Mouse (Mus musculus) megakaryocyte, adult 5-6 weeks (primary cell): Measurements from ENCODE around the gene Gm20388. TPM values are rescaled to one million over a fixed set of nuclear protein-coding genes. Genes with fewer than 3 reads are reported as not detected.

ENCODE experiments used
- ATAC-seq: 2 replicates; pipeline ENCODE4 v1.8.0; 2016; ENCODE audit warnings: mild to moderate bottlenecking, inconsistent platforms; ENCODE audit not compliant: poor library complexity, severe bottlenecking
- total RNA-seq, 2 experiments: library from RNA; stranded (forward) in 1 of 2; stranded (reverse) in 1 of 2; fragments of 153-499, 151-499 nt in 1 of 2; fragments of 221-1000, 200-1000 nt in 1 of 2; gene quantifications; 2 replicates each; pipeline versions ENCODE4 v1.2.3 to v1.2.4; 2015 to 2017

The Gm20388 gene
- total RNA-seq, 2 experiments from 2014 or later, result 7.6 to 15.5 TPM

DNA sequence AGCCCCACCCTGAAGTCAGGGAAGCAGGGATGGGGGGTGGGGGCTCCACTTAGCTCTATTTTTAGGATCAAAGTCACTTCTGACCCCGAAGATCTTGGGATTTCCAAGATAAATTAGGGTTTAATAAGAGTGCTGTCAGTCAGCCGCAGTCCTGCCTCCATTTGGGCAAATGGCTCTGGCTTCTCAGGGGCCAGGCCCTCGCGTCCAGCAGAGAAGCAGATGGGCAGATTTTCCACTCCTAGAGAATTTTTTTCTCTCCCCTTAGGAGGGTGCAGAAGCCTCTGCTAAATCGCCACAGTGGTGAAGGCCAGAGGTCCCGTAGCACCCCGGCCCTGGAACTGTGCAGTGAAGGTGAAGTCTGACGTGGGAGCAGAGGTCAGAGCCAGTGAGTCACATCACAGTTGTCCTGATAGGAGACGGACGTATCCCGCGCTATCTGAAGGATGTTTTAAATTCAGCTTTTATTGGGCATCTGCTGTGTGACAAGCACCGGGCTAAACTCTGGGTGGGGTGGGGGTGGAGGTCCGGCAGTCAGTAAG, 1345.2 kb downstream of the Gm20388 start:
- no peak for ATAC-seq

DNA sequence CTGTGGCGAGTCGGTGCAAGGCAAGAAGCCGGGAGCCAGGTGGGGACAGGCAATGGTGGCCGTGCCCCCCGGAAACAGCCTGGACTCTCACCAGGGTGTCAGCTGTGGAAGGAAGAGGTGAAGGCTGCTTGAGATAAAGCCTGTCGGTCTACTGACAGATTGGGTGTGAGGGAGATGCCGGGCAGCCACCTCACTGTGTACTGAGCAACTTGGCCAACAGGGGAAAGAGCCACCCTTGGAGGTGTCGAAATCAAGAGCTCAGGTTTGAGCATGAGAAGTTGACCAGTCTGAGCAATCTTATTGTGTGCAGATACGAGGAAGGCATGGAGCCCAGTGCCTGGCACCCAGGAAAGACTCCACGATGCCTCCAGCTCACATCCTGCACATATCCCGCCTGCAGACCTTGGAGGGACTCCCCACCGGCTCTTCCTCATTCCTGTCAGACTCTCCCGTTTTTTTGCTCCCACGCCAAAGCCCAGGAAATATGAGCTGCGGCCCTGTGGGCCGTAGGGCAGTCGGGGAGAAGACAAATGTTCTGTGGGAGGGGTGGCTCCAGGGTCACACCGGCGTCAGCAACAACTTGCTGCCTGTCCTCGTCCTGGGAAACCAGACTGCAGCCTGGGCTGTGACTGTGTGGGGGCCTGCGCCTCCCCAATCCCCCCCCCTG, 1347.6 kb downstream of the Gm20388 start:
- ATAC-seq, result no peak

DNA sequence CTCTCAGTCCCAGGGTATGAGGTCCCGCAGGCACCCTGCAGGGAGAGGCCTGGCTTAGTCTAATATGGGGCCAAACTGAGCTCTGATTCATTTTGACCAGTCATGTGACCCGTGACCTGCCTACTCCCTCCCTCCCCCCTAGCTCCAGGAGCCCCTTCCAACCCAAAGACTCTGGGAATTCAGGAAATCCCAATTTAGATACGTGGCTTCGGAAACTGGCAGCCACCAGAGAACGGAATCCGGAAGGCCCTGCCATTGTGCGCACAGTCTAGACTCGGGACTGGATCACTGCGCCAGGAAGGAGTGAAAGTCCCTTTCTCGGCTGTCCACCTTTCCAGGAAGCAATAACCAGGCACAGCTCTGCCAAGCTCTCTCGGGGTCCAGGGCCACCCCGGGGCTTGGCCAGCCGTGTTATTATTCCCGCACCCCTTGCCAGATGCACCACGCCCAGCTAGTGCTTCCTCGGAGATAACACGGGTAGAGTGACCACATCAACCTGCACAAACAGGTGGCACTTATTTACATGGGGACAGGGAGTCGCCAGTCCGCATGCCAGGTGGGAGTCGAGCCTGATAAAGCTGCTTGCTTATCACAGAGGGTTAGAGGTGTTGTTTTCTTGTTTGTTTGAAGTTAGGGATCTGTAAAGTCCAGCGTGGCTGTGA, 1352.2 kb downstream of the Gm20388 start:
- ATAC-seq, result no peak

DNA sequence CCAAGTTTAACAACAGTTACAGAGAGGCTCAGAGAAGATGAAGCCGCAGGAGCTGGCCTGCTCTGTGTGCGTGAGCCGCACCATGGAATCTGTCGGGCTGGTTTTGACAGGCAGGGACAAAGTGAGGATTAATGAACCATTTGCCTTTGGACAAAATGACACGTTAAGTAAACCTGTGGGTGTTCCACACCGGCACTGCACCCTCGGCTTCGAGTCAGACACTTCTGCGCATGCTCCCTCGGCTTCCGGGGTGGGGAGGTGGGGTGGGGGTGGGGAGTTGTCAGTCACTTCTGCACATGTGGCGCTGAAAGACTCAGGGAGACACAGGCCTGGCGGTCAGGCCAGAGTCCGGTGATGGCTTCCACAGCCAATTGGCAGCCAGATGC, 1352.7 kb downstream of the Gm20388 start:
- ATAC-seq, result no peak

DNA sequence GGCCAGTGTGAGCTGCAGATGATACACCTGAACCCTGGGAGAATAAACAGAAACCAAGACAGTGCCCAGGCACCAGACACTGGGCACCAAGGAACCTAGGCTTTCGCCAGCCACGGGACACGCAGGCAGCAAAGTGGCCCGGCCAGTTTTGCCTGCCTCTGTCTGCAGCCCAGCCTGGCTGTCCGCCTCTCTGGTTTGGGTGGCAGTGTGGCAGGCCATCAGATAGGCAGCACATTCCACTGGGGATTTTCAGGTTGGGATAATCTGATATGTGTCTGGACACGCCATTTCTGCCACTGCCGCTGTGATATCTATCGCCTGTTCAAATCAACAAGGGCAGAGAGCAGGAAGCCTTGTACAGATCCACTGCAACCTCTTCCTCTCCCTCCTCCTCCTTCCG, 1353.6 kb downstream of the Gm20388 start:
- ATAC-seq, result no peak

DNA sequence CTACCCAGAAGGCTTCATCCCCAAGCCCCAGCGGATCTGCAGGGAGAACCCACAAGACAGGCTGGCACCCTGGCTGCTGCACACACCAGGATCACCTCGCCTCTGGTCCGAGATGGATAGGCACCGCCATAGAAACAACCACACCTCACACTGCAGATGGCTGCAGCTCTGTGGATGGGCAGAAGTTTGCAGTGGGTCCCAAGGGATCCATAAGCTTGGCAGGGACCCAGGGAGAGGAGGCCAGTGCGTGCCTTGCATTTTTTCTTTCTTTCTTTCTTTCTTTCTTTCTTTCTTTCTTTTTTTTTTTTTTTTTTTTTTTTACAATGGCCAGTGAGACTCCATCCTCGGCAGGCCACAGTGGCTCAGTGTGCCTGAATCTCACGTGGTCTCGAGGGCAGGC, 1360.9 kb downstream of the Gm20388 start:
- ATAC-seq, result no peak

DNA sequence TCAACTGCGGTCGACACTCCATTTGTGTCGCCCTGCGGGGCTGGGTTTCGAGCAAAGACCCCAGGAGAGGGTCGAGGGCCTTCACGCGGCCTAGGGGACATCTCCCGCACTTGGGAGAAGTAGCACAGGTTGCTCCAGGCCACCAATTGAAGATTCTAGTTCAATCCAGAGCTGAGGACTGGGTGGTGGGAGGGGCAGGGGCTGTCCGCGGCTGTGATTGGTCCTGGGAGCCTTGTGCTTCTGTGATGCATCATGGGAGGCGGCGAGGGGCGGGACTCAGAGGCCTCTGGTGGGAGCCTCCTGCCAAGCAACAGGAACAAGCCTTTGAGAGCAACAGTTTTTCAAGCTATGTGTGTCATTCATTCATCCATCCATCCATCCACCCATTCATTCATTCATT, 1362.6 kb downstream of the Gm20388 start:
- no peak for ATAC-seq

DNA sequence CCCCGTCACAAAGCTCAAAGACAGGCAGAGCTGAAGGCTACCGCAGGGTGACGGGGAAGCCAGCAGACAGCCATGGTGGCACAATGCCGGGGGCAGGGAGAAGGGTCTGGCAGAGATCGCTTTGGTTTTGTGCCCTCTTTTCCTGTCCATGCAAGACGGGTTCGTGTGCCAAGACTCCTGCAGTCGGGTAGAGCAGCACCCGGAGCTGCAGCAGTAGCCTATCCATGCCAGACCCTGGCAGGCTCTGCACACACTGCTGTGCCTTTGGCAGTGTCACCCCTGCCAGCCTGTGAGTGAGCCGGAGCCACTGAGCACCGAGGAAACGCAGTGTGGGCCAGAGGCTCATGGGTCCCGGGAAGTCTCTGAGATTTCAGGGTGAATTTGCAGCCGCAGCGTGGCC, 1363.0 kb downstream of the Gm20388 start:
- no peak for ATAC-seq

DNA sequence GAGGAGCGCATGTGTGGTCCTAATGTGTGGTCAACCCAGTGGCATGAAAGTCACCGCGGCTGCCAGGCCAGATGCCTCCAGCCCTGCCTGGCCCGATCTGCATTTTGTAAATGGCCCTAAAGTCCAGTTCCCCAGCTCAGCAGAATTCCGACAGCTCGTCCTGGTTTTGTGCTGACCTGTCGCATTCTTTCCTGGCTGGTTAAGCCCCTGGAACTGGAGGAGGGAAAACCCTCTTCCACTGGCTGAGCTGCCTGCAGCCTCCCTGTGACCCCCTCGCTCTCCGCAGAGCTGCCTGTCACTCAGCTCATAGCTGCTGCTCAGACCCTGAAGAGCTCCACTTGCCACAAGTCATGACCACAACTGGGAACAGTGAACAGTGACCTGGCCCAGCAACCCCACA, 1369.8 kb downstream of the Gm20388 start:
- no peak for ATAC-seq

DNA sequence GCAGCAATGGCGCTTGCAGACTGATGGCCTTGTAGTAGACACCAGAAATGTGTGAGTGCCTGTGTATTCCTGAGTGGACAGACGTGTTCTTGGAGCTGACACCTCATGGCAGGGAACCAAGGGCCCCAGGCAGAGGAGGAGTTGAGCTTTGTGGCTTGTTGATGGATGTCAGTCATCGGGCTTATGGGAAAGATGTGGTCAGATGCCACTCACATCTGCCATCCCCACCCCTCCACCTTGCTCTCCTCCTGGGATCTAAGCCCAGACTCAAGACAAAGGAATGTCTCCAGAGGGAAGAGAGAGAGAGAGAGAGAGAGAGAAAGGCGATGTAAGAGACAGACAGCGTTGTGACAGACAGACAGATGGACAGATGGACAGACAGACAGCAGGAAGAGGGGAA, 1378.7 kb downstream of the Gm20388 start:
- ATAC-seq, result no peak

DNA sequence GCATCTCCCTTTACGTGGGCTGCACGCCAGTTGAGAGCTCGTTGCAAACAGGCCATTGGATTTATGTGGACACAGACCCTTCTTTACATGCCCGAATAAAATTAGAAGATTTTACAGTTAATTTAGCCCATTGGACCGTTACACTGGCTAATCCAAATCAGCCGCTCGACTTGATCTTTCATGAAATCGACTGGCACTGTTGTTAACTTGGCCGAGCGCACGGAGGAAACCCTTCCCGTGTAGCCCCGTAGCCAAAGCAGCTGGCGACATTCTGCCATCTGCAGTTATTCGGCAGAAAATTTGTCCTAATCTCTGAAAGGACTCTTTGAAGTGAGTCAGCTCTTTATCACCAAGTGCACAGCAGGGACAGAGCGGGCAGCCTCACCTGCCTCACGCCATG, 1379.9 kb downstream of the Gm20388 start:
- no peak for ATAC-seq

DNA sequence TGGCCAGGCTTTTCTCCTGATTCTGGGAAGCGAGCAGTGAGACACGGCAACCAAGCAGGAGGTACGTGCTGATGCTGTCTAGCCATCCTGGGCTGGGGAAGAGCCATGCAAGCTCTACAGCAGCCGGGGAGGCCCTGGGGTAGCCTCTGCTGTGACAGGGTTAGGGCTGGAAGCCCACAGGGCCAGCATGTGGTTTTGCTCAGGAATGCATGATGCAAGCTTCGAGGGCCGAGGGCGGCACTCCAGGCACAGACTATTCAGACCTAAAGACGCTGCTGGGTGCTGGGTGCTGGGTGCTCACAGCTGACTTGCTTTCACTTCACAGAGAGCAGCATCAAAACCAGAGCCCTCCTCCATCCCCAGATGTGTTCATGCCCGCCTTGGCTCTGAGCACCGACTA, 1382.8 kb downstream of the Gm20388 start:
- ATAC-seq, result no peak

DNA sequence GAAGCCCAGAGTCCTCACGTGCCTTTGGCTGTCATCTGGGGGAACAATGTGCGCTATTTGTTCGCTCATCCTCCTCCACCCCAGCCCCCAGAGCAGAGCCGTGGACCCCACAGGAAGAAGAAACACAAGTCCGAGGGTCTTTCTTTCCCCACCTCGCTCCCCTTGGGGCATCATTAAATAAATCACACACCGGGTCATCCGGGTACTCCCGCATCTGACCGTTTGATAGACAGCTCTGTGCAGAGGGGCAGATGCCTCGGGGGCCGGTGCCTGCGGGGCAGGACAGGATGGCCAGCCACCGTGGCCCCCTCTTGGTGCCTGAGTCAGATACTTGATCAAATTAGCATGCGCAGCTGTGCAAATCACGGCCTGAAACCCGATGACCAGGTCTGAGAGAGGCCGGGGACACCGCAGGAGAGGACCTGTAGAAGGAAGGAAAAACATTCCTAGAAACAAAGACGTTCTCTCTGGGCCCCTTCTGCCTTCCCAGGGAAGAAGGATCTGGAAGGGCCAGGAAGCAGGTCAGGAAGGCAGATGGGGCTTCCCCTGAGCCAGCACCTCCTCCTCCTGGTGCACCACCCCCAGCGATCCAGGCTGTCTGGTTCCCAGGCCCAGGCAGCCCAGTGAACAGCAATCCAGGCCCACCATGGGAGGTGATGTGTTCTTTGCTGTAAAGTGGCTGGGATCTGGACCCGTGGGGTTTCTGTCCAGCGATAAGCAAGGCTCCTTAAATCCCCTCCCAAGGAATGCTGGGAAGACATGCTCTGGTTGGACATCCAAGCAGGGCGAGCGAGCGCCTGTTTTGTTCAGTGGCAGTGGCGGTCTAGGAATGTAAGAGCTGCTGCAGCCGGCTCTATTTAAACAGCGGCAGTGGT, 1383.8 kb downstream of the Gm20388 start:
- ATAC-seq, result no peak

DNA sequence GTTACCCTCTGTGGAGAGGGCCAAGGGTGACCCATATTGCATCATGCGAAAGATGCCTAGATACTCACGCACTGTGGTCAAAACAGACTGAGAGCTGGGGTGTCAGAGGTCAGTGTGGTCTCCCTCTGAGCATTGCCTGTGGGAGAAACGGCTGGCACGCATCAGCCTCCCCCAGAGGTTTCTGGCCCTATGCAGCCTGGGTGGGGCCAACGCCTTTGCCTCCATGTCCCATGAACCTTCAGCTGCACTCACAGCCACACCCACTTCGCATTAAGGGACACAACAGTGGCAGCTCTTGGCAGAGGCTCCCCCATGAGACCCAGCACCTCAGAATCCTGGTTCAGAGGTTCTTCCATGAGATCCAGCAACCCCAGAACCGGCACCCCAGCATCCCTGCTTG, 1385.4 kb downstream of the Gm20388 start:
- no peak for ATAC-seq

DNA sequence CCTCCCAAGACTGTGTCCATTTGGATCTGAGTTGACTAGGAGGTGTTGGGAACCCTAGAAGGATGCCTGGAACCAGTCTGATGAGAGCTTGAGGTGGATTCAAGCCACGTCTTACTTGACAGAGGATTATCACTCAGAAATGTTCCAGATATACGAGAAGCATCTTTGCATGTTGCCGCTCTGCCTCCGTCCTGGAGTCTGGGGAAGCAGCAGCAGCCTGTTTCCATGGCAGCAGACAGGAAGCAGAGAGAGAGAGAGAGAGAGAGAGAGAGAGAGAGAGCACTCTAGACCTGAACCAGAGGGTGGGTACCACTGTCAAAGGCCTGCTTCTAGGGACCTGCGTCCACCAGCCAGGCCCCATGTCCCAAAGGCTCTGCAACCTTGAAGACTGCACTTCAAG, 1386.0 kb downstream of the Gm20388 start:
- no peak for ATAC-seq

DNA sequence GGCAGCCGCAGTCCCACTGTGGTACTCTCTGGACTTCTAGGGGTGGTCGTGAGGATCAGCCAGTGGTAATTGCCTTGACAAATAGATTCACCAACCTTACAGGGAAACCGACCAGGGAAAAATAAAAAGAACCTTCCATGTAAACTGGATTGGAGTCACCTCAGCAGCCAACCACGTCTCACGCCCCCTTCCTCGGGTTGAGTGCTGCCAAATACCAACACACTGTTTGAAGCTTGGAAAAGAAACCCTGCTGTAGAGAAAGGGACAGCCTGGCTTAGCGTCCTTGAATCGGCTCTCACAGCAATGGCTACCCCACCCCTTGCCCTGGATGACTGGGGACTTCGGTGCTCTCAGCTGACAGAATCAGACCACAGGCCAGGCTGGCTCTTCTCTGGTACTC, 1386.7 kb downstream of the Gm20388 start:
- ATAC-seq, result no peak

DNA sequence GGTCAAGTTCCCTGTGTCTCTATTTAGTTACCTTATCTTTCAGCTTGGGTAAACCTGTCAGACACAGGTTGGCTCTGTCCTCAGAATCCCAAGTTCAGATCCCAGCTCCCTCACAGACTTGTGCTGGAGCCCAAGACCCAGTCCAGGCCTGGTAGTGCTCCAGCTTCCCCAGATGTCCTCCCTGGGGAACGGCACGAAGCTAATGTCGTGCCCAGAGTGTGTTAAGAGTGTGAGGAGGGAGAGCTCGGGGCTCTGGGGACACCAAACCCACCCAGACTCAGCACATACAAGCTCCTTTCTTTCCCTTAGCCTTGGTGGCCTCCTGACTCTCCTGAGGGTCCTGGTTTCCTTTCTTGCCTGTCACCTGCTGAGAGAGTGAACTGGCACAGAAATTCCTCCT, 1389.4 kb downstream of the Gm20388 start:
- ATAC-seq, result no peak

DNA sequence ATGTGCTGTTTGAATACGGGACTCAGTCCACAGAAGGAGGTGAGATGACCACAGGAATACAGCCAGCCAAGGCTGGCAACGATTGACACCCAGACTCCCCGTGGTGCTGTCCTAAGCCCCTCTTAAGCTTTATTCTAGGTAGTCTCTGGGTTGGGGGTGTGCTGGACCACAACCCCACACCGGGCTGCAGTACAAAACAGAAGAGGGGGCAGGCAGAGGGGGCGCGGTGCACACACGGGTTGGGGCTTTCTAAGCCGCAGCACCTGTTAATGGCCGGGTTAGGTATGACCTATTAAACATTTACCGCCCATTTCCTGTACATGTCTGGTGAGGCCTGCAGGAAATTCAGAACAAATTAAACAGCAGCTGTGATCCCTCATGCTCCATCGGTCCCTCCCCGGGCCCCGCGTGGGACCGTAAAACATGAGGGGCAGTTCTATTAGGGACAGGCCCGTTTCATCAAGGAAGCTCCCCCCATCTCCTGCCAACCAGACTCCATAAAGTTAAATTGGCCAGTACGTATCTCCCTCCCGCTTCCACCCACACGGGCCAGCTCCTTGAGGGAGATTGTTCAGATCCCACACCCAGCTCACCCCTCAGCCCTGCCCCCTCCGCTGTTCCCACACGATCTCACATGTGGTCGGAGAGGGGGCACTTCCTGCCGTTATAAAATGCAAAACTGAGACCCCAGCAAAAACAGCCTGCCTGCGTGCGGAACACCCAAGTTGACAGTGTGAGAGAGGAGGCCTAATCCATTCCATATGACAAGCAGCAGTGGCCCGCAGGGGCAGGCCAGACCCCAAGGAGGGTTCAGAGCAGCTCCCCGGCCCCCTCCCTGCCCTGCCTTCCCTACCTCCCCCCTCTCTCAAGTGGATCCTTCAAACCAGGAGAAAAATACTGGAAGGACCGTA, 1390.1 kb downstream of the Gm20388 start:
- no peak for ATAC-seq

DNA sequence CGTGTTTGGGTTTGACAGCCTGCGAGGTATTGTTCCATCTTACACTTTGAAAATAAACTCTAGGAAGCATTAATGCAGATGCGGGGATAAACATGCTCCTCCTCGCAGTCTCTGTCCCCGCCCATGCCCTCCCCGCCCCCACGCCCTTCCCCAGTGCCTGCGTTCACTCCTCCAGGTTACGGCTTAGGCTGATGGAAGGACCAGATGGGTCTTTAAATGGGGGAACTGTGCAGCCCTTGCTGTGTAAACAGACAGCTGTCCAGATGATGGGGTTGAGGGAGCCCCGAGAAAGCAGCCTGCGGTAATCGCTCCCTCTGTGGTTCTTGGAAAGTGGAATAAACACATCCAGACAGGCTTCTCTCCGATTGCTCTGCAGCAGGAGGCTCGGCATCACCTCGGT, 1390.8 kb downstream of the Gm20388 start:
- ATAC-seq, result 0 out of 2 replicates have a peak, but pooled peaks have one; percentile 3

DNA sequence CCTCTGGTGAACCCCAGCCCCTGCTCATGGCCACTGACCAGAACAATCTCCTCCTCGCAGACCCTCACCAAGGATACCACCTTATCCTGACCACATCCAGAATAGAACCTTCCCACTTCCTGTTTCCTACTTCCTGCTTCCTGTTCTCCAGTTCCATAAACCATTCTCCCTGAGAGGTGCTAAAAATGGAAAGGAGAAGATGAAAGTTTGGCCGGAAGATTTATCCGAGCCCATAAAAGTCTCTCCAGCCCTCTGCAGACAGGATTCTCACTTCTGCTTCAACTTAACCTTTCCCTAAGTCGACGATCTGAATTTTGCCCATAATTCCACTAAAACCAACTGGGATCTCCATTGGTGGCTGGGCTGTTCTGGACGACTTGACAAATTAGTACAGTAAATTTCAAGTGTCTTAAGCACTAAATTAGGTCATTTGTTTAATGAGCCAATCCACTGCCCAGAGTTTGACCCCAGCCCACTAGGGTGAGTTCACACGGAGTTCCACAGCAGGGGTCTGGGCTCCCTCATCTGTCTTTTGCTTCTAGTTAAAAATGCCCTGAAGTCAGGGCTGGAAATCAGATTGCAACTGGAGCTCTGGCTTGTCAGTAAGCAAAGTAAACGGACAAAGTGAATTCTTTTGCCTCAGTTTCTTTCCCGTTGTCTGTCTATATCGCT, 1391.5 kb downstream of the Gm20388 start:
- peak; percentile 40 for ATAC-seq
